Mouse (Mus musculus) liver, embryonic 13.5 days (tissue): Measurements from ENCODE around the gene Bckdha. TPM values are rescaled to one million over a fixed set of nuclear protein-coding genes. Genes with fewer than 3 reads are reported as not detected.

Experiments
- ATAC-seq: fragments of 200-750 bp; cut with Nextera tagmentation; 2 replicates; pipeline ENCODE4 v1.8.0; 2017; ENCODE audit warnings: low read depth, mild to moderate bottlenecking, moderate number of reproducible peaks, moderate library complexity
- DNase-seq: peaks from one replicate; pipeline ENCODE4 v3.0.0; 2022
- H3K27ac ChIP-seq: fragments of 300-500 bp; sonication (generic); 2 replicates; pipeline ENCODE4 v1.5.1; 2015; ENCODE audit warnings: moderate library complexity, mild to moderate bottlenecking, inconsistent platforms
- H3K27me3 ChIP-seq: fragments of 300-500 bp; sonication (generic); 2 replicates; pipeline ENCODE4 v1.6.1; 2015; ENCODE audit warnings: mild to moderate bottlenecking, inconsistent platforms
- H3K36me3 ChIP-seq: fragments of 300-500 bp; sonication (generic); 2 replicates; pipeline ENCODE4 v1.6.1; 2015; ENCODE audit warnings: mild to moderate bottlenecking, inconsistent platforms
- H3K4me1 ChIP-seq: fragments of 300-500 bp; sonication (generic); replicated peaks from 2 replicates; pipeline ENCODE4 v1.6.1; 2015; ENCODE audit warnings: inconsistent platforms
- H3K4me2 ChIP-seq: fragments of 300-500 bp; sonication (generic); 2 replicates; pipeline ENCODE4 v1.6.1; 2015; ENCODE audit warnings: inconsistent platforms, mild to moderate bottlenecking, moderate library complexity
- H3K4me3 ChIP-seq: fragments of 300-500 bp; sonication (generic); replicated peaks from 2 replicates; pipeline ENCODE4 v1.5.1; 2015; ENCODE audit warnings: mild to moderate bottlenecking, inconsistent platforms
- H3K9ac ChIP-seq: fragments of 300-500 bp; sonication (generic); 2 replicates; pipeline ENCODE4 v1.6.1; 2015; ENCODE audit warnings: mild to moderate bottlenecking, inconsistent platforms
- H3K9me3 ChIP-seq: fragments of 300-500 bp; sonication (generic); replicated peaks from 2 replicates; pipeline ENCODE4 v1.6.1; 2016; ENCODE audit warnings: inconsistent platforms
- WGBS: fragments of 180-500 bp; shearing (Covaris S2); methylation state at CpG from one replicate; pipeline ENCODE4 v1.1.7; 2015; ENCODE audit not compliant: insufficient replicate concordance; 5-methylcytosine and 5-hydroxymethylcytosine counted together
- polyA plus RNA-seq: library from polyadenylated mRNA; unstranded; fragments of >200 nt; fragmentation: Nextera tagmentation; extraction: Ambion mirVana; gene quantifications from 2 replicates; pipeline ENCODE4 v1.2.1, GENCODE M21; 2015

The Bckdha gene
- polyA plus RNA-seq, 1 experiment from 2014 or later = 20.0 TPM

- no peaks in the 10 kb centered on the region for H3K9me3 ChIP-seq
- H3K9ac ChIP-seq = no peak overlapping the region
- DNase-seq (no peak), ATAC-seq (no peak)
- no peak overlapping the region for H3K27ac ChIP-seq
- H3K27me3 ChIP-seq = peaks cover 13% of the 10 kb centered on the region
- H3K4me1 ChIP-seq = no peaks in the 10 kb centered on the region
- H3K4me2 ChIP-seq = no peak overlapping the region
- H3K4me3 ChIP-seq = no peak overlapping the region
- peaks cover 48% of the 10 kb centered on the region for H3K36me3 ChIP-seq
- 80% methylated on average over 10 of the region's 10 CpGs for WGBS
Observed at GRCm38 (mm10) chr7:25669158-25669557, 10.4 kb upstream of the Bckdha start.

- no peak overlapping the region for H3K4me2 ChIP-seq
- H3K27me3 ChIP-seq = no peaks in the 10 kb centered on the region
- no peak overlapping the region for H3K27ac ChIP-seq
- no peak for DNase-seq
- no peaks in the 10 kb centered on the region for H3K9me3 ChIP-seq
- WGBS = 89% methylated on average over 8 of the region's 8 CpGs
- no peak for ATAC-seq
- H3K4me3 ChIP-seq = no peak overlapping the region
- peaks cover 74% of the 10 kb centered on the region for H3K36me3 ChIP-seq
- no peaks in the 10 kb centered on the region; the same call in 1 of the 2 replicates for H3K4me1 ChIP-seq
- no peak overlapping the region for H3K9ac ChIP-seq
Observed at GRCm38 (mm10) chr7:25666381-25666780, 7.6 kb upstream of the Bckdha start.

- no peak for DNase-seq
Observed at GRCm38 (mm10) chr7:25657785-25658184, 996 bp downstream of the Bckdha start.

GRCm38 (mm10) chr7:25655601-25656428 lies 3.0 kb downstream of the Bckdha start:
- H3K4me2 ChIP-seq = no peak overlapping the region
- no peak for DNase-seq

More at GRCm38 (mm10) chr7:25657785-25658184, 996 bp downstream of the Bckdha start:
- peak overlapping the region; percentile 80 for H3K4me2 ChIP-seq
- peak overlapping the region; percentile 77 for H3K4me3 ChIP-seq
- H3K9ac ChIP-seq = peak overlapping the region; percentile 64
- WGBS = 21% methylated on average over 10 of the region's 10 CpGs
- no peaks in the 10 kb centered on the region for H3K27me3 ChIP-seq
- no peak for ATAC-seq
- no peak overlapping the region; the same call in 1 of the 2 replicates for H3K27ac ChIP-seq
- H3K4me1 ChIP-seq = peaks cover 36% of the 10 kb centered on the region
- H3K9me3 ChIP-seq = no peaks in the 10 kb centered on the region
- peaks cover 13% of the 10 kb centered on the region for H3K36me3 ChIP-seq

GRCm38 (mm10) chr7:25652244-25652759 lies 6.5 kb downstream of the Bckdha start:
- Histone ChIP-seq H3K36me3 (no peaks in the 10 kb centered on the region), H3K9me3 (no peaks in the 10 kb centered on the region), H3K27me3 (no peaks in the 10 kb centered on the region), H3K27ac (no peak overlapping the region), H3K4me1 (peaks cover 23% of the 10 kb centered on the region), H3K4me3 (no peak overlapping the region), H3K9ac (no peak overlapping the region), H3K4me2 (no peak overlapping the region)
- WGBS = 38% methylated on average over 12 of the region's 12 CpGs
- DNase-seq (no peak), ATAC-seq (no peak)

More at GRCm38 (mm10) chr7:25655601-25656428, 3.0 kb downstream of the Bckdha start:
- Histone ChIP-seq H3K27ac (peak overlapping the region; percentile 18), H3K36me3 (no peaks in the 10 kb centered on the region), H3K4me1 (peaks cover 36% of the 10 kb centered on the region), H3K9ac (no peak overlapping the region), H3K9me3 (no peaks in the 10 kb centered on the region), H3K4me3 (no peak overlapping the region), H3K27me3 (no peaks in the 10 kb centered on the region)
- no peak for ATAC-seq
- WGBS = 58% methylated on average over 11 of the region's 11 CpGs

GRCm38 (mm10) chr7:25651281-25651680 lies 7.5 kb downstream of the Bckdha start:
- 0 out of 2 replicates have a peak overlapping the region, but pooled peaks have one; percentile 2 for H3K4me2 ChIP-seq
- 43% methylated on average over 8 of the region's 8 CpGs for WGBS
- no peaks in the 10 kb centered on the region for H3K9me3 ChIP-seq
- no peak overlapping the region for H3K9ac ChIP-seq
- ATAC-seq (no peak), DNase-seq (no peak)
- H3K4me3 ChIP-seq = no peak overlapping the region
- H3K36me3 ChIP-seq = no peaks in the 10 kb centered on the region
- H3K27me3 ChIP-seq = no peaks in the 10 kb centered on the region
- peak overlapping the region; percentile 39; the same call in 1 of the 2 replicates for H3K27ac ChIP-seq
- H3K4me1 ChIP-seq = peaks cover 20% of the 10 kb centered on the region

GRCm38 (mm10) chr7:25649839-25650238 lies 8.9 kb downstream of the Bckdha start:
- H3K4me3 ChIP-seq = no peak overlapping the region
- no peaks in the 10 kb centered on the region for H3K36me3 ChIP-seq
- peaks cover 20% of the 10 kb centered on the region for H3K4me1 ChIP-seq
- DNase-seq = no peak
- H3K27ac ChIP-seq = peak overlapping the region; percentile 43
- H3K4me2 ChIP-seq = no peak overlapping the region
- H3K27me3 ChIP-seq = no peaks in the 10 kb centered on the region
- WGBS = 20% methylated on average over 5 of the region's 5 CpGs
- no peaks in the 10 kb centered on the region for H3K9me3 ChIP-seq
- ATAC-seq = no peak
- H3K9ac ChIP-seq = no peak overlapping the region

GRCm38 (mm10) chr7:25647574-25648123 lies 11.1 kb downstream of the Bckdha start:
- peaks cover 20% of the 10 kb centered on the region for H3K4me1 ChIP-seq
- 50% methylated on average over 5 of the region's 5 CpGs for WGBS
- no peaks in the 10 kb centered on the region for H3K36me3 ChIP-seq
- no peak overlapping the region for H3K4me2 ChIP-seq
- H3K27ac ChIP-seq = no peak overlapping the region
- no peak for ATAC-seq
- H3K27me3 ChIP-seq = no peaks in the 10 kb centered on the region
- H3K9ac ChIP-seq = no peak overlapping the region
- peaks cover 5% of the 10 kb centered on the region; the same call in 1 of the 2 replicates for H3K9me3 ChIP-seq
- DNase-seq = no peak
- H3K4me3 ChIP-seq = no peak overlapping the region

- 53% methylated on average over 14 of the region's 14 CpGs for WGBS
- no peak for DNase-seq
- ATAC-seq = no peak
- peaks cover 4% of the 10 kb centered on the region; the same call in 1 of the 2 replicates for H3K36me3 ChIP-seq
- no peak overlapping the region for H3K27ac ChIP-seq
- no peak overlapping the region for H3K4me3 ChIP-seq
- H3K4me2 ChIP-seq = no peak overlapping the region
- peaks cover 13% of the 10 kb centered on the region for H3K4me1 ChIP-seq
- H3K9ac ChIP-seq = no peak overlapping the region
- peaks cover 8% of the 10 kb centered on the region; the same call in 1 of the 2 replicates for H3K9me3 ChIP-seq
- H3K27me3 ChIP-seq = no peaks in the 10 kb centered on the region
Observed at GRCm38 (mm10) chr7:25645074-25645473, 13.7 kb downstream of the Bckdha start.

GRCm38 (mm10) chr7:25644631-25645030 lies 14.2 kb downstream of the Bckdha start:
- Histone ChIP-seq H3K36me3 (peaks cover 4% of the 10 kb centered on the region; the same call in 1 of the 2 replicates), H3K9me3 (peaks cover 8% of the 10 kb centered on the region; the same call in 1 of the 2 replicates), H3K4me2 (no peak overlapping the region), H3K4me1 (peaks cover 9% of the 10 kb centered on the region), H3K4me3 (no peak overlapping the region), H3K27ac (no peak overlapping the region), H3K27me3 (no peaks in the 10 kb centered on the region), H3K9ac (no peak overlapping the region)
- WGBS = 47% methylated on average over 4 of the region's 4 CpGs
- DNase-seq = no peak
- ATAC-seq = no peak

GRCm38 (mm10) chr7:25644136-25644535 lies 14.6 kb downstream of the Bckdha start:
- H3K27ac ChIP-seq = no peak overlapping the region
- peaks cover 4% of the 10 kb centered on the region for H3K4me1 ChIP-seq
- ATAC-seq (no peak), DNase-seq (no peak)
- no peak overlapping the region for H3K4me3 ChIP-seq
- H3K27me3 ChIP-seq = no peaks in the 10 kb centered on the region
- H3K9ac ChIP-seq = no peak overlapping the region
- H3K36me3 ChIP-seq = peaks cover 4% of the 10 kb centered on the region; the same call in 1 of the 2 replicates
- peaks cover 8% of the 10 kb centered on the region; the same call in 1 of the 2 replicates for H3K9me3 ChIP-seq
- WGBS = 37% methylated on average over 10 of the region's 10 CpGs
- no peak overlapping the region for H3K4me2 ChIP-seq
